Mouse (Mus musculus) lung, postnatal 10 days (tissue): ENCODE results near the gene Mthfd2.

ENCODE experiments used
- DNase-seq: peaks from one replicate; pipeline ENCODE4 v3.0.0; 2021

The Mthfd2 gene

GRCm38 (mm10) chr6:83265653-83266052, 60.1 kb downstream of the Mthfd2 start:
- no peak for DNase-seq

- no peak for DNase-seq
Observed at GRCm38 (mm10) chr6:83265253-83265652, 60.5 kb downstream of the Mthfd2 start.

GRCm38 (mm10) chr6:83264516-83264915, 61.2 kb downstream of the Mthfd2 start:
- DNase-seq, result no peak
